Mouse (Mus musculus) spleen, adult 18-20 months (tissue): ENCODE results near the gene Acsl6.
"Not testable (repeated sequence)": the region's sequence is repeated elsewhere in the genome, so short reads cannot be mapped to it uniquely, and the experiment has no call there.

ENCODE experiments used
- DNase-seq, 2 experiments: peaks; one replicate each; pipeline ENCODE4 v3.0.0; 2022; ENCODE audit warnings: mixed read lengths in 2 of 2

Gene Acsl6

GRCm38 (mm10) chr11:54396686-54397085 lies 93.1 kb downstream of the Acsl6 start:
- no peak for DNase-seq

GRCm38 (mm10) chr11:54398058-54398457 lies 94.5 kb downstream of the Acsl6 start:
- no peak for DNase-seq

DNA sequence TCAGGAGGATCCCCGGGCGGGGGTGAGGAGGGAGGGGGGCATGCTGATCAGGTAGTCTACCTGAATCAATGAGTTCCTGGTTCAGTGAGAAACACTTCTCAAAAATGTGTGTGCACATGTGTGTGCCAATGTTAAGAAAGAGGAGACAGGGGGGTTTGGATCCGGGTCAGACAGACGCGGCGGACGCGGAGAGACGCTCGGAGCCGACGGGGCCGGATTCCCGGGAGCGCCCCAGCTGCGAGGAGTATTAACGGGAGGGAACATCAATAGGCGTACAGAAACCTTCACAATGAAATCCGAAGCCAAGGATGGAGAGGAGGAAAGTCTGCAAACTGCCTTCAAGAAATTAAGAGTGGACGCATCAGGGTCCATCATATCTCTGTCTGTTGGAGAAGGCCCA lies 97.2 kb downstream of the Acsl6 start:
- not testable (repeated sequence) for DNase-seq

DNA sequence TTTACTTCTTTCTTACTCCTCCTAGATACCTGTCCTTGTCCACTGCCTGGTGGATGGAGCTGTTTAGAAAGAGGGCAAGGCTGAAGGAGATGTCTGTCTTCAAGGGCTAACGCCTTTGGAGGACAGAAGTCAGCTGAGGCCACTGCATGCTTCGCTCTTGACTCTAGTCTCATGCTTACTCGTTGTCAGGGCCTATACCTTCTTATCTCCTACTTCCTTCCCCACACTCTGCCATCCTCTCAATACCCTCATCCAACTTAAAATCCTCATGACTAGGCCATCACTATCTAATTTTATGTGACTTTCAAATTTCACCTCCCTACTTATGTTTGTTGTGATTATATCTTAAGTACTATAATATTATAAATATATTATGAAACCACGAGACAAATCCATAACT lies 101.3 kb downstream of the Acsl6 start:
- DNase-seq: no peak

DNA sequence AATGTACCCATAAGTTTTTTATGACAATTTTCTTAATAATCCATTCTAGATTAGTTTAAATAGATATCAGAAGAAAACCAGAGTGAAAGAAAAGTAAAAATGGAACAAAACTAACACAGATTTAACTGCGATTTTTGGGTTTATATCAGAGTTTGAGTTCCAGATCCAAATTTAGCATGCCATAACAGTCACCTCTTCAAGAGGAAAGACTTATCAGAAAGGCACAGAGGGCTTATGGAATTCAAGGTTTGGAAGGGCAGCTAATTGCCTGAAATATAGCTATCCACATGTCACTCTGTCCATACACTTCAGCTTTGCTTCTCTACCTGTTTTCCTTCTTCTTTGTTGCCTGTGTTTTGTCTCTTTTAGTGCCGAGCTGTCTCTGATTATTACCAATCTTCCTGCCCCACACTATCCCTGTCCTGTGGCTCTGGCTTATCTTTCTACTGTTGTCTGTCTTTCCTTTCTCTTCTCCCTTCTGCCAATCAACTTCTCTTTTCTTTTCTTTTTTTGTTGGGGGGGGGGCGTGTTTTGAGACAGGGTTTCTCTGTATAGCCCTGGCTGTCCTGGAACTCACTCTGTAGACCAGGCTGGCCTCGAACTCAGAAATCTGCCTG lies 103.4 kb downstream of the Acsl6 start:
- DNase-seq: no peak

DNA sequence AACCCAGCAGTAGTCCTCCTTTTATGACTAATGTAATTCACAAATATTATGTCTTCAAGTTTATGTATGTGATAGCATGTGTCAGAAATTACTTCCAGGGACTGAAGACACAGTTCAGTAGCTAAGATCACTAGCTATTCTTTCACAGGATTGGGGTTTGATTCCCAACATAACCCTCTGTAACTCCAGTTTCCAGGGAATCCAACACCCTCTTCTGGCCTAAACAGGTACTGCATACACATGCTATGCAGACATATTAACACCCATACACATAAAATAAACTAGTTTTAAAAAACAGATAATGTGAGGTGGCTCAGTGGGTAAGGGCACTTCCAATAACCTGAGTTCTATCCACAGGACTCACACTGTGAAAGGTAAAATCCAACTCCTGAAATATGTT lies 107.0 kb downstream of the Acsl6 start:
- no peak for DNase-seq

DNA sequence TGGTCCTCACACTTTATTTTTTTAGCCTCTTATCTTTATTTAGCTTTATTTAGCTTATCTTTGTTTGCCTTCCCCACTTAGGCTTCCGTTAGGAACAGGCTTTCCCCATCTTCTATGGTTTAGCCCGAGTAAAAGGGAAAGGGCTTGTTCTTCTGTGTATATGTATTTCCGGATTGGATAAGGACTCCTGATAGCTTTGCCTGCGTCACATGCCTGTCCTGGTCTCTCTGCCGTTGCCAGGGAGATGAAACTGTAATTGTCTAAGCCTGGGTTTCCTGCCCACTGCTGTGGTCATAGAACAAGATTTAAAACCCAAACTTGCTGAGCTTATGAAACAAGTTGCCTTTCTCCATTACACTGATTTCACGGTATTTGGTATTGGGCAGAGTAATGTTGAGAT lies 109.4 kb downstream of the Acsl6 start:
- DNase-seq: no peak
